Mouse (Mus musculus) adrenal gland, postnatal 14 days (tissue): ENCODE measurements around the gene Tlr12. TPM values are rescaled to one million over a fixed set of nuclear protein-coding genes. Genes with fewer than 3 reads are reported as not detected.
"Not testable (repeated sequence)": the region's sequence is repeated elsewhere in the genome, so short reads cannot be mapped to it uniquely, and the experiment has no call there.

Source experiments
- DNase-seq: peaks from one replicate; pipeline ENCODE4 v3.0.0; 2021; ENCODE audit warnings: mixed read lengths
- total RNA-seq: library from RNA; stranded (reverse); gene quantifications from 2 replicates; pipeline ENCODE4 v1.2.3, GENCODE M21; 2021

Gene Tlr12
- total RNA-seq, 1 experiment from 2014 or later: 0.48 TPM

DNA sequence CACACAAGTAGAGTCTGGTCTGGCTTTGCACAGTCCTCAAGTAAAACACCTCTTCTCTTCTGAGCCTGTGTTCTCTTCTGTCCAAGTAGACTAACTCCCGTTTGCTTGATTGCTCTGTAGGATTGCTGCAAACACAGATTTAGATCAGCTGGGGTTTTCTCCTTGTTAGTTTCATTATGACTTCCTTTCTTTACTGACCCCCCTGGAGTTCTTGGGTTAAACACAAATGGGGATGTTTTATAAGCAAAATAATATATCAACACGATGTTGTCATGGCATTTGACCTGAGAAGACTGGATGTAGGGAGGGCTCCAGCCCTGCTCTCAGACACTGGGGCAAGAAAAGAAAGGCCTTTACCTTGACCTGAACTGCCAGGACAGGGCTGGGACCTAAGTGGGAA, 544 bp upstream of the Tlr12 start:
- no peak for DNase-seq

DNA sequence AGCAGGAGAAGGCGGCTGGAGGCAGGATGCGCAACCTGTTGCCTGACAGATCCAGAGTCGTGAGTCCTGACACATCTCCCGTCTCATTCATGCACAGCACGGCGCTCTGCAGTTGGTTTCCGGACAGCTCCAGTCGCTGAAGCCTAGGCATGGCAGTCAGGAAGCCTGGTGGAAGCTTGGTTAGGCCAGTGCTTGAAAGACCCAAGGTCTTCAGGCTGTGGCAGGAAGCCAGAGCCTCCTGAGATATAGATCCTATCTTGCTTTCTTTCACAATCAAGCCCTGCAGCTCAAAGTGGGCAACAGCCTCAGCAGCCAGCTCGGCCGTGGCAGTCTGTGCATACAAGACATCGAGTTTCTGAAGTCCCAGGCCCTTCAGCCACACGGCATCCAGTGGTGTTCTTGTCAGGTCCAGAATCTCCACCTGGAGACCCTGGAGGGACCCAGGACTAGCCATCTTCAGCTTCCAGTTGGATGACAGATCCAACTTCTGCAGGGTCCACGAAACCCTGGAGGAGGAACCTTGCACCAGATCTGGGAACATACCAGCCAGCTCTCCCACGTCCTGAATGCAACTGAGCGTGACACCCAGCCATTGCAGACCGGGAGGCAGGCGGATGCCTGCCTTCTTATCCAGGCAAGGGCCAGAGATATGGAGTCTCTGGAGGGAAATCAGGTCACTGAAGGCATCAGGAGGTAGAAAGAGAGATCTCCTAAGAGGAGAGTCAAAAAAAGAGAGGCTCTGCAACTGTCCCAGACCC, 877 bp downstream of the Tlr12 start:
- peak; percentile 57 for DNase-seq

DNA sequence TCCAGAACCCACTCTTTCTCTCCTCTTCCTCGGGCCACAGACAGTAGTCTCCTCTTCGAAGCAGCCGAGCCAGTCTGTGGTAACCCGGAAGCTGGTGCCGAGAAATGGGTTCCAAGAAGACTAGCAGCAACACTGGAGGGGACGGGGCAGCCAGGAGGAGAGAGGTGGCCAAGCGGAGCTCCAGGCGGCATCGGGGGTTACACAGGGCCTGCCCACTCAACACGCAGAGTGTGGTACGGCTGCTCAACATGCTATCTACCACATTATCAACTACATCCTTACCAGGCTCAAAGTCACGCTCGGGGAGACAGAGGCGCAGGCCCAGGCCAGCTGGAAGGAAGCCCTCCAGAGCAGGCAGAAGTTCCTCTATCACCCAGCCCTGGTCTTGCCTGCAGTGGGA, 2.7 kb downstream of the Tlr12 start:
- DNase-seq: no peak

DNA sequence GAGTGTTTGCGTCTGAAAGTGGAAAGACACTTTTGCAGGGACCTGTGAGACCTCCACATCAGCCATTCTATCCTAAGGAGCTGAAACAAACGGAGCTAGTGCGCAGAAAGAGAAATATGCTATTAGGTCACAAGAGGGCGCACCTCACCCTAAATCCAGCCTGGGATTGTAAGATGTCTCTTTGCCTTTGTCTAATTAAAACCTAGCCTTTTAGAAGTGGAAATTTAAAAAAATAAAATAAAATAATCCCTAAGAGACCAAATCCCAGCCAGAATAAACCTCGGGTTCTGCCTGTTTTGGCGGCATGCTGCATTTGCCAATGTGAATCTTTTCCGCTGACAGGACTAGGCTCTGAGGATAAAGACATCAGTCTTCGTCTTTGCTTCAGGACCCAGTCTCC, 5.1 kb downstream of the Tlr12 start:
- DNase-seq: peak; percentile 43

DNA sequence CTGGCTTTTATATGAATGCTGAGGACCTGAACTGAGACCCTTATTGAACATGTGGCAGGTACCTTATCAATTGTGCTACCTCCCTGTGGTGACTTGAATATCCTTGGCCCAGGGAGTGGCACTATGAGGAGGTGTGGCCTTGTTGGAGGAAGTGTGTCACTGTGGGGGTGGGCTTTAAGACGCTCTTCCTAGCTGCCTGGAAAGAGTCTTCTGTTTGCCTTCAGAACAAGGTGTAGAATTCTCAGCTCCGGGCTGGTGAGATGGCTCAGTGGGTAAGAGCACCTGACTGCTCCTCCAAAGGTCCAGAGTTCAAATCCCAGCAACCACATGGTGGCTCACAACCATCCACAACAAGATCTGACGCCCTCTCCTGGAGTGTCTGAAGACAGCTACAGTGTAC, 6.7 kb downstream of the Tlr12 start:
- not testable (repeated sequence) for DNase-seq

DNA sequence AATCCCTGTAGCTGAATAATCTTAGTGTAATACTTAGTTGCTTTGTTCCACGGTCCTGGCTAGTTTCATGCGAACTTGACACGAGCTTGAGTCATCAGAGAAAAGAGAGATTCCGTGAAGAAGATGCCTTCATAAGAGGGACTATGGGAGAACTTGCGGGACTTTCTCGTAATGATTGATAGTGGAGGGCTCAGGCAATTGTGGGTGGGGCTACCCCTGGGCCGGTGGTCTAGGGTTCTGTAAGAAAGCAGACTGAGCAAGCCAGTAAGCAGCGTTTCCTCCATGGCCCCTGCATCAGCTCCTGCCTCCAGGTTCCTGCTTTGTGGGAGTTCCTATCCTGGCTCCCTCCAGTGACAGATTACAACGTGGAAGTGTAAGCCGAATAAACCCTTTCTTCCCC, 7.7 kb downstream of the Tlr12 start:
- peak; percentile 20 for DNase-seq

DNA sequence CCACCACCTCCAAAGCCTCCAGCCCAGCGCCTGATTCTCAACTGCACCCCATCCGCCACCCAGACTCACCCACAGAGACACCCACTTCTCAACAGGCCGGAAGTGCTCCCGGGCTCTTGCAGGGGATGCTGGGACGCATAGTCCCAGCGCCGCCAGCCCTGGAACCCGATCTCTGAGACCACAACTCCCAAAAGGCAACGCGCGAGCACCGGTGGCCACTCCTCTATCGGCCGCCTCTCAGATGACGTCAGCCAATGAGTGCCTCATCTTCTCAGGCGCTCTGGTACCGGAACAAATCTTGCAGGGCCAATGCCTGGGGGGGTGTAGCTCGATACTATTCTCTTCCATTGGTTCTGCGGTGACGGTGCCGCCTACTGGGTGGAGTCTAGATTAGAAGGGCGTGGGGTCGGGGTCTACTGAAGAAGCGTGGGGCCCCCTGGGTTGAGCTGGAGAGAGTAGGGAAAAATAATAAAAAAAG, 8.5 kb downstream of the Tlr12 start, which contains the start of gene Zscan20:
Zscan20 (minus strand) TSS at position 174 of the 478 bp plus-strand sequence.
- DNase-seq: peak; percentile 97

DNA sequence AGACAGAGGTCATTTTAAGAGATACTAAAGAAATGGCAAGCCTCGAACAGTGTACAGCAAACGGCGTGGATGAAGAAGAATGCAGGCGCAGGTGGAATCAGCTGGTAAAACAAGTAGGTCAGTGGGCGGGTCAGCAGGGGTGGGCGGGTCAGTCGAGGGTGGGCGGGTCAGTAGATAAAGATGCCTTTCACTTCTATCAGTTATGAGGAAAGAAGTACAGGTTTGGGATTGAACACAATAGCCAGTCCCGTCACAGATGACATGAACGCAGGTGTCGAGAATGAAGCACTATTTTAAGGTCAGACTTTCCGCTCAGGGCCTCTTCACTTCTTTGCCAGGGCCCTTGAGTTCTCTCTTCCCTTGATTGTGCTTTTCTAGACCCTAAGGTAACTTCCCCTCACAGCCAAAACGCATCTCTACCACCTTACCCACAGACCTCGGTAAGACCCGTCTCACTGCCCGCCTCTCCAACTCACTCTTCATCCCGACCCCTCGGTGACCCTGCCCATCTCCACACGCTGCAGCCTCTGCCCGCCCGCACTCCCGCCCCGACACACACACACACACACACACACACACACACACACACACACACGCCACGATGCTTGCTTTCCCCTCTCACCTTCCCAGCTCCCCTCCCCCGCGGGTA, 9.0 kb downstream of the Tlr12 start:
- DNase-seq: peak; percentile 32

DNA sequence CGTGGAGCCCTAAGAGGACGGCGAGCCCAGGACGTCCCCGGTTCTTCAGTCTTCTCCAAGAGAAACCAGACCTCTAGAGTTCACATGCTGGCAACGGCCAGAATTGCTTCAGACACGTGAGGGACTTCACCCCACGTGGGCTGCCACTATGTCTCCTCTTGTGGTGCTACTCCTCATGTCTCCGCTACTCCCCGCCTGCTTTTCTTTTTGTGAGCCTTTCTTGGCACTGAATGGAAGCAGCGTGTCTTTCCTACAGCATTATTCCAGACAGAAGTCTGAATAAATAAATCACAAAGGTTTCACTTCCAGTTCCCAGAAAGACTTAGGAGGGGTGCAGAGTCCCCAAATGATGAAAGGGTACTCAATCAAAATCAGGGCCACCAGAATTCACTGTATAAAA, 10.8 kb downstream of the Tlr12 start:
- DNase-seq: no peak

DNA sequence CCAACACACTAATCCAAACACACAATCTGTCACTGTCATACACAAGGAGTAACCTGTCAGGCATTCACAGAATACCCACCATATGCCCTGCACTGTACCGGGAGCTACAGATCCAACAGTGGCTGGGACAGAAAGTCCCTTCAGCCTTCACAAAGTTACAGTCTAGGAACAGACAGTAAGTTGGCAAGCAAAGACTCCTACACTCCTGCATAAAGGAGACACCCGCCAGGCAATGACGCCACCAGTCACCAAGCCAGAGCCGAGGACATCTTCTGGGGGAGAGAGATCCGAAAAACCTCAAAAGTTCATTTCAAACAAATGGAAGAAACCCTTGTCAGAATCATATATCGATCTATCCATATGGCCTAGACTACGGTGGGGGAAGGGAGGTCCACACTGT, 11.8 kb downstream of the Tlr12 start:
- peak; percentile 56 for DNase-seq

DNA sequence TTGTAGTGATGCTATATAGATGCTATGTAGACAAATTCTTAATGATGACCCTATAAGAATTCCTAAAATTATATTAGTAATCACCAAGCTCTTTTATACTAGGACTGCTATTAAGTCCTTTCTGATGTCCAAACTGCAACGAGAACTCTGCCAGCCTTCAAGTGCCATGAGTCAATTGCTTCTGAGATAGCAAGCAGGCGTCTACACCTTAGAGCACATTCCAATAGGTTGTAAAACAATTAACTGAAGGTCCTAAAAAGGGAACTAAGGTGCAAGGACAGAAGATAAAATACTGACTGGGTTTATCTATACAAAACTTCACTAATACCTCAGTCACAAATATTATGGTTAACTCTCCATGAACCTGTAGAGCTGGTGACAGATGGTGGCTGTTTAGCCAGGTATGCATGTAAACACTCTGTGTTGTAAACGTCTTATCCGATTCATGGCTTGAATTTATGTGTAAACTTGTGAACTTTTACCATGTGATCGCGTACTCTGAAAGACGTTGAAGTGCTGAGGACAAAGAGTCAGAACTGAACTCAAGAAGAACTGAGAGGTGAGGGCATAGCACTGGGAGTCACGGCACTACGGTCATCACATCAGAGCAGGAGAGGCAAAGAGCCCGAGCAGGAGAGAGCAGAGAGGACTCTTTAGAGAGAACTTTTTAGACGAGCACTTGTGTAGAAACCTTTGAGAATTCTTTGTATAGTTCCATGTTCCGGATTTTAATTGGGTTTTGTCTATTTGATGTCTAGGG, 20.4 kb downstream of the Tlr12 start:
- no peak for DNase-seq

DNA sequence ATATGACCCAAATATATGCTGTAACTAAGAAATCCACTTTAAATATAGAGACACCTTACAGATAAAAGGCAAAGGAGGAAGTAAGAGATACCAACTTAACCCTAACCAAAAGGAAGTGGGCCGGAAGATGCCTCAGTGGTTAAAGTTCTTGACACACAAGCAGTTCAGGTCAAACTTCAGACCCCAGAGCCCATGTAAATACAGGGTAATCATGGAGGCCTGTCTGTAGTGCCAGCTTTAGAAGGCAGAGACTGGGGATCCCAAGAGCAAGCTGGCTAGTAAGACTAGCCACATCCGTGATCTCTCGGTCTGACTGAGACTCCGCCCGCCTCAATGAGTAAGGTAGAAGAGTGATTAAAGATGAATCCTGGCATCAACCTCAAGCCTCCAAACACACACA, 24.4 kb downstream of the Tlr12 start:
- DNase-seq: no peak

DNA sequence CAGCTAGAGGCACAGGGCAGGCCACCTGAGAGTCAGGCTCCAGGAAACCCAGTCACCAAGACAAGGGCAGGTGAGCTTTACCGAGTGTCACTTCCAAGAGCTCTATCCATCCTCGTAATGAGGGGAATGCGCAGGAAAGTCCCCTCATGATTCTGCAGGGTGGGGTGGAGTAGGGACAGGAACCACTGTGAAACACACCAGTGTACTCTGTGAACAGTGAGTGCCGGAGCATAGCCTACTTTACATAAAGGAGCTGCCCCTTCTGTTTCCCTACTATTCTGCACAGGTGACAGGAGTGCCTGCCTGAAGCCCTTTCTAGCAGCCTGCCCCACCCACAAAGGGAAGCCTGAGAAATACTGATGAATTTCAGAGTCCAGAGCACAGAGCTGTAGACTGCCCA, 25.1 kb downstream of the Tlr12 start:
- DNase-seq: no peak

DNA sequence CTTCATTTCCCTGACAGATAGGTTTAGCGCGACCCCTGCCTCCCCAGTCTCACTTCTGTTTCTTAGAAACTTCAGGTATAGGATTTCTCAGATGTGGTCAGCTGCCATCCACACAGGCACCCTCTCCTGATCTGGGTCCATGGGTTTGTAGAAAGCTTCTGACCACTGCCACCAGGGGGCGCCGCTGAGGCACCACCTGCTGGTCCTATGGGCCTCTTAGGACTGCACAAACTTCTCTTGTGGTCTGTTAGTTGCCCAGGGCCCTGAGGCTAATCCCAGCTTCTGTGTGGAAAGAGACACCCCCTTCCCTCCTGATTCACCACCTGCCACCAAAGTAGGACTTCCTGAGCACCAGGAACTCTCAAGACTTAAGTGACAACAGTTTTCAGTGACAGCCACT, 39.2 kb downstream of the Tlr12 start:
- DNase-seq: peak; percentile 52

DNA sequence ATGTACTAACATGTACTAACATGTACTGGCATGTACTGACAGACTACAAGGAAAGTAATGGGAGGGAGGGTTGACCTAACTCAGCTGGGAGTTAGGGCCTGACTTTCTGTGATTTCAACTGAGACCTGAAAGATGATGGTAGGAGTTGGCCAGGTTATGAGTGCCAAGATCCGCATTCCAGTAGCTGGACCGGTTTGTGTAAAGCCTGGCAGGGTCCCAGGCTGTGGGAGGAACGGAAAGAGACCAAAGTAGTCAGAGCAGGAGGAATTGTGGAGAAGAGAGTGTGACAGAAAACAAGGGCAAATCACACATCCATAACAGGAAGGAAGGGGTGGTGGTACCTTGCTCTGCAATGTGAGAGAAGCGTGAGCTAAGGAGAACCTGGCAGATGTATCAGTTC, 42.6 kb downstream of the Tlr12 start:
- no peak for DNase-seq

Other genes with a start within 250 kb of the Tlr12 start
- 5.0 and 6.5 TPM in 2 replicates for gene Zscan20, start 8.5 kb downstream of the Tlr12 start, total RNA-seq
- 79.0 and 79.8 TPM in 2 replicates for gene Phc2, start 36.1 kb upstream of the Tlr12 start, total RNA-seq
- gene A3galt2, start 136.7 kb upstream of the Tlr12 start, total RNA-seq: 0.26 TPM in 2 replicates
- gene Zfp362, start 187.4 kb upstream of the Tlr12 start, total RNA-seq: 32.2 and 39.1 TPM in 2 replicates